24 mouse cellular contexts compared by ENCODE assay signal in genomic region chr7:100480175-100480574, GRCm38 (mm10). TPM values are rescaled to one million over a fixed set of nuclear protein-coding genes. Genes with fewer than 3 reads are reported as not detected.
DNase-seq lines count a peak whose midpoint lies in the region; ATAC-seq and TF ChIP-seq lines count a peak whose summit lies in the region.
"Had no signal": no experiment of that assay in that cellular context is flagged by ENCODE, and none has a peak within 500 bp of the region (broad histone marks: within the 10 kb centered on the region; RNA-seq: fewer than 3 reads in every experiment).

No protein-coding gene starts in this region.

- no peaks in the 10 kb centered on the region for H3K9me3 ChIP-seq in kidney, embryonic 16.5 days (ENCODE audit: low read length)
- no peaks in the 10 kb centered on the region for H3K9me3 ChIP-seq in ES-Bruce4 (replicated peaks; ENCODE audit: control insufficient read depth, insufficient read depth, low read length, poor library complexity, severe bottlenecking)
- H3K9me3 ChIP-seq in midbrain, embryonic 16.5 days (replicated peaks; ENCODE audit: control insufficient read depth, low read length, poor library complexity, severe bottlenecking), result no peaks in the 10 kb centered on the region
- H3K9me3 ChIP-seq: hindbrain, embryonic 12.5 days; midbrain, embryonic 10.5 days had no signal

- H3K27me3 ChIP-seq in kidney, embryonic 16.5 days (ENCODE audit: insufficient read depth, low read length), result no peaks in the 10 kb centered on the region
- H3K27me3 ChIP-seq in ES-Bruce4 (ENCODE audit: control insufficient read depth, insufficient read depth, low read length, poor library complexity, severe bottlenecking), result no peaks in the 10 kb centered on the region
- H3K27me3 ChIP-seq in midbrain, embryonic 16.5 days (ENCODE audit: control insufficient read depth, insufficient read depth, low read depth, low read length), result no peaks in the 10 kb centered on the region
- H3K27me3 ChIP-seq: hindbrain, embryonic 12.5 days had no signal

- no peak for TF ChIP-seq EP300 in ES-Bruce4 (IDR thresholded peaks at IDR 0.05; ENCODE audit: insufficient read depth, low read depth, low read length)

- no peak overlapping the region for H3K4me3 ChIP-seq in gastrocnemius, adult 2 months
- no peak overlapping the region for H3K4me3 ChIP-seq in kidney, embryonic 16.5 days (ENCODE audit: low read length)
- H3K4me3 ChIP-seq in ES-Bruce4 (ENCODE audit: low read depth, low read length), result peak overlapping the region; percentile 29
- H3K4me3 ChIP-seq in midbrain, embryonic 16.5 days (ENCODE audit: low read depth, low read length), result no peak overlapping the region
- H3K4me3 ChIP-seq: hindbrain, embryonic 12.5 days; midbrain, embryonic 10.5 days had no signal

- WGBS in kidney, embryonic 16.5 days, result 67% methylated on average over 17 of the region's 17 CpGs
- 89% methylated on average over 17 of the region's 17 CpGs for WGBS in midbrain, embryonic 16.5 days

- intact Hi-C loops in gastrocnemius, adult 2 months (cut with DNase I), result no loop called here

- TF ChIP-seq POLR2A in ES-Bruce4 (IDR thresholded peaks at IDR 0.05; ENCODE audit: insufficient read depth, low read length), result no peak

- H3K4me1 ChIP-seq in kidney, embryonic 16.5 days (ENCODE audit: insufficient read depth, low read length), result peaks cover 9% of the 10 kb centered on the region; the same call in 1 of the 2 replicates
- H3K4me1 ChIP-seq in ES-Bruce4 (ENCODE audit: control insufficient read depth, insufficient read depth, low read length), result no peaks in the 10 kb centered on the region
- no peaks in the 10 kb centered on the region for H3K4me1 ChIP-seq in midbrain, embryonic 16.5 days (ENCODE audit: control insufficient read depth, insufficient read depth, low read length)
- H3K4me1 ChIP-seq: hindbrain, embryonic 12.5 days; midbrain, embryonic 10.5 days had no signal

- H3K4me2 ChIP-seq in kidney, embryonic 16.5 days (replicated peaks; ENCODE audit: low read depth, low read length), result no peak overlapping the region
- no peak overlapping the region for H3K4me2 ChIP-seq in midbrain, embryonic 16.5 days (ENCODE audit: low read length)
- H3K4me2 ChIP-seq: heart, embryonic 11.5 days; hindbrain, embryonic 12.5 days had no signal

- peak overlapping the region; percentile 24; the same call in 1 of the 2 replicates for H3K27ac ChIP-seq in gastrocnemius, adult 2 months
- H3K27ac ChIP-seq in kidney, embryonic 16.5 days (ENCODE audit: low read length), result no peak overlapping the region
- H3K27ac ChIP-seq in ES-Bruce4 (ENCODE audit: insufficient read depth, low read length), result no peak overlapping the region
- H3K27ac ChIP-seq in midbrain, embryonic 16.5 days (ENCODE audit: low read length), result no peak overlapping the region
- H3K27ac ChIP-seq: hindbrain, embryonic 12.5 days; macrophage; midbrain, embryonic 10.5 days had no signal

- H3K9ac ChIP-seq in kidney, embryonic 16.5 days (replicated peaks; ENCODE audit: low read length), result no peak overlapping the region
- no peak overlapping the region; the same call in 1 of the 2 replicates for H3K9ac ChIP-seq in ES-Bruce4 (ENCODE audit: low read depth, poor library complexity, severe bottlenecking)
- no peak overlapping the region for H3K9ac ChIP-seq in midbrain, embryonic 16.5 days (ENCODE audit: low read depth, low read length)
- H3K9ac ChIP-seq: hindbrain, embryonic 12.5 days had no signal

- no peak for TF ChIP-seq CTCF in gastrocnemius, adult 2 months (IDR thresholded peaks at IDR 0.05)
- TF ChIP-seq CTCF in ES-Bruce4 (IDR thresholded peaks at IDR 0.05; ENCODE audit: low read depth, low read length), result no peak

- peak; percentile 20; the same call in 1 of the 2 replicates for ATAC-seq in kidney, embryonic 16.5 days (ENCODE audit: low FRiP score, low TSS enrichment)
- 0 out of 2 replicates have a peak, but pooled peaks have one; percentile 9 for ATAC-seq in megakaryocyte-erythroid progenitor cell, adult 5-6 weeks (replicated peaks; ENCODE audit: low FRiP score, low TSS enrichment, poor library complexity, severe bottlenecking)
- ATAC-seq in midbrain, embryonic 16.5 days, result no peak
- ATAC-seq: activated CD4-positive, CD25-positive, alpha-beta regulatory T cell, adult 4 months; CD4-positive, CD25-positive, alpha-beta regulatory T cell, adult 4 months had no signal

- H3K36me3 ChIP-seq in kidney, embryonic 16.5 days (ENCODE audit: insufficient read depth, low read length), result no peaks in the 10 kb centered on the region
- H3K36me3 ChIP-seq in ES-Bruce4 (ENCODE audit: control insufficient read depth, insufficient read depth, low read length, poor library complexity, severe bottlenecking), result no peaks in the 10 kb centered on the region
- no peaks in the 10 kb centered on the region for H3K36me3 ChIP-seq in midbrain, embryonic 16.5 days (ENCODE audit: control insufficient read depth, insufficient read depth, low read length)
- H3K36me3 ChIP-seq: hindbrain, embryonic 12.5 days; midbrain, embryonic 10.5 days had no signal

- DNase-seq in gastrocnemius, adult 2 months, result no peak
- no peak for DNase-seq in gastrocnemius, adult 8-10 months (ENCODE audit: low spot score in 2 of 2)
- no peak for DNase-seq in kidney, postnatal 36 days
- DNase-seq: adrenal gland, adult 8-10 months; cerebellum, adult 2 months; heart, postnatal 10 days; kidney, adult 11 months; layer of hippocampus, adult 9-11 months had no signal

RNA-seq across cellular contexts. Expression of gene Ucp3, which starts 7.4 kb away (rescaled TPM):
- total RNA-seq in gastrocnemius, adult 2 months (2021), result 100 to 1,000 TPM; 141 to 174 TPM
- 100 to 1,000 TPM in 2 of 4 experiments, 10 to 100 TPM in 2; 88.7 to 109 (median 102) TPM for total RNA-seq in gastrocnemius, adult 8-10 months (2022)
- 0.09 and 0.14 TPM in 2 replicates for polyA plus RNA-seq in kidney, embryonic 16.5 days (2015; fragmentation: Nextera tagmentation; extraction: Ambion mirVana)
- not detected in 2 replicates for polyA plus RNA-seq in ES-Bruce4 (2011; ENCODE audit: insufficient read depth, insufficient read length, low read depth, missing spikeins)
- total RNA-seq in megakaryocyte-erythroid progenitor cell, adult 5-6 weeks (2014; fragmentation: Nextera tagmentation), result not detected in 2 replicates
- total RNA-seq in megakaryocyte-erythroid progenitor cell, adult 5-6 weeks (2017), result not detected in 2 replicates
- polyA plus RNA-seq in midbrain, embryonic 16.5 days (2015; fragmentation: Nextera tagmentation; extraction: Ambion mirVana), result not detected in 2 replicates
- total RNA-seq: common myeloid progenitor, adult 5-6 weeks; MEL; midbrain, postnatal 0 days had no signal
- polyA plus RNA-seq: activated CD4-positive, CD25-positive, alpha-beta regulatory T cell, adult 4 months; CD4-positive, CD25-positive, alpha-beta regulatory T cell, adult 4 months; forebrain, embryonic 11.5 days; heart, embryonic 11.5 days; hindbrain, embryonic 12.5 days; macrophage; midbrain, embryonic 10.5 days; neural tube, embryonic 14.5 days had no signal

RNA-seq across cellular contexts. Expression of gene Ucp2, which starts 13.0 kb away (rescaled TPM):
- total RNA-seq in gastrocnemius, adult 2 months (2021), result 10 to 100 TPM; 17.4 to 27.2 TPM
- total RNA-seq in gastrocnemius, adult 8-10 months (2022), result 10 to 100 TPM in 2 of 4 experiments, 1 to 10 TPM in 2; 6.3 to 15.0 (median 12.0) TPM
- polyA plus RNA-seq in kidney, embryonic 16.5 days (2015; fragmentation: Nextera tagmentation; extraction: Ambion mirVana), result 221 and 250 TPM in 2 replicates
- 162 and 171 TPM in 2 replicates for polyA plus RNA-seq in ES-Bruce4 (2011; ENCODE audit: insufficient read depth, insufficient read length, low read depth, missing spikeins)
- total RNA-seq in megakaryocyte-erythroid progenitor cell, adult 5-6 weeks (2014; fragmentation: Nextera tagmentation), result 705 and 713 TPM in 2 replicates
- 103 and 164 TPM in 2 replicates for total RNA-seq in megakaryocyte-erythroid progenitor cell, adult 5-6 weeks (2017)
- polyA plus RNA-seq in midbrain, embryonic 16.5 days (2015; fragmentation: Nextera tagmentation; extraction: Ambion mirVana), result 59.5 and 69.5 TPM in 2 replicates

RNA-seq across cellular contexts. Expression of gene Dnajb13, which starts 34.6 kb away (rescaled TPM):
- total RNA-seq in gastrocnemius, adult 2 months (2021), result not detected
- total RNA-seq in gastrocnemius, adult 8-10 months (2022), result under 1 TPM in 1 of 4 experiments, not detected in 3; 0.13 TPM
- polyA plus RNA-seq in kidney, embryonic 16.5 days (2015; fragmentation: Nextera tagmentation; extraction: Ambion mirVana), result 0.50 and 0.60 TPM in 2 replicates
- polyA plus RNA-seq in ES-Bruce4 (2011; ENCODE audit: insufficient read depth, insufficient read length, low read depth, missing spikeins), result 0.39 TPM in 1 of 2 replicates, not detected in the other
- total RNA-seq in megakaryocyte-erythroid progenitor cell, adult 5-6 weeks (2014; fragmentation: Nextera tagmentation), result not detected in 2 replicates
- 0.05 and 1.8 TPM in 2 replicates for total RNA-seq in megakaryocyte-erythroid progenitor cell, adult 5-6 weeks (2017)
- 3.9 and 4.4 TPM in 2 replicates for polyA plus RNA-seq in midbrain, embryonic 16.5 days (2015; fragmentation: Nextera tagmentation; extraction: Ambion mirVana)
- total RNA-seq: gastrocnemius, adult 18-20 months; heart, postnatal 10 days had no signal

RNA-seq across cellular contexts. Expression of gene Coa4, which starts 56.7 kb away (rescaled TPM):
- 10 to 100 TPM; 11.4 to 13.2 TPM for total RNA-seq in gastrocnemius, adult 2 months (2021)
- 10 to 100 TPM in 2 of 4 experiments, 1 to 10 TPM in 2; 8.3 to 10.7 (median 9.7) TPM for total RNA-seq in gastrocnemius, adult 8-10 months (2022)
- 23.4 and 26.3 TPM in 2 replicates for polyA plus RNA-seq in kidney, embryonic 16.5 days (2015; fragmentation: Nextera tagmentation; extraction: Ambion mirVana)
- polyA plus RNA-seq in ES-Bruce4 (2011; ENCODE audit: insufficient read depth, insufficient read length, low read depth, missing spikeins), result 9.2 and 14.6 TPM in 2 replicates
- 14.2 and 20.1 TPM in 2 replicates for total RNA-seq in megakaryocyte-erythroid progenitor cell, adult 5-6 weeks (2014; fragmentation: Nextera tagmentation)
- total RNA-seq in megakaryocyte-erythroid progenitor cell, adult 5-6 weeks (2017), result 8.2 and 9.0 TPM in 2 replicates
- polyA plus RNA-seq in midbrain, embryonic 16.5 days (2015; fragmentation: Nextera tagmentation; extraction: Ambion mirVana), result 15.7 and 17.2 TPM in 2 replicates

Comparison
In these comparisons a context has a peak if more than half of its experiments do, and no peak if none do; other contexts are left out.
1. RNA of gene Ucp3, which starts 7.4 kb away (total RNA-seq): 141 to 174 TPM in gastrocnemius, adult 2 months and 88.7 to 109 TPM in gastrocnemius, adult 8-10 months; not detected in megakaryocyte-erythroid progenitor cell, adult 5-6 weeks; every median in the first group is over 10 times any median in the second.